Mouse (Mus musculus): ENCODE results near the gene Zfyve21. TPM values are rescaled to one million over a fixed set of nuclear protein-coding genes. Genes with fewer than 3 reads are reported as not detected.

The Zfyve21 gene
- polyA plus RNA-seq, 1 experiment from 2014 or later, result 232 TPM

DNA sequence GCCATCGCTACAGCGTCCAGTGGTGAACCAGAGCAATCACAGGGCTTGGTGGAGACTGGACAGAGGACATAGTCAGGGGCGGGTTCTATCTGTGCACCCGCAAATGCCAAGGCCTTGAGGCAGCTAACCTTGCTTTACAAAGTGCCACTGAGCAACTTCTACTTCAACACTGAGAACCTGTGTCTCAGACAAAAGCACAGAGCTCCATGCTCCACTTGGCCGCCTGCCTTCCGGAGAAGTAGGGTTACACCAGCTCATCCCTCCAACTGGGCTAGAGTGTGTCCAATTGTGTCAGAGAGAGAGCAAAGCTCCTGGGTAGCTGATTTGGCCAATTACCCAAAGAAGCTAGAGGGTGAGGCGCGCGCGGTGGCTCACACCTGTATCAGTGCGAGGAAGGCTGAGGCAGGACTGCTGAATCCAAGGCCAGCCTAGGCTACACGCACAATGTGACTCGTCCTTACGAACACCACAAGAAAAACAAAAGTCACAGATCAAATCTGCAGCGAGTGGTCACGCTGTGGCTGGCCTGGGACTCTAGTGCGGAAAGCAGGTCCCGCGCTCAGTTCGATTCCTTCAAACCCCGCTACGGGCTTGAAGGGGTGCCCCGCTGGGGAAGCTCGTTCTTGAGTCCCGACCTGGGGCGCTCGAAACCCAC is 732 bp upstream of the Zfyve21 start:
- H3K4me2 ChIP-seq (ENCODE audit: low read depth, low read length), result peak overlapping the region; percentile 90
- 3% methylated on average over 27 of the region's 27 CpGs for WGBS
- peaks cover 48% of the 10 kb centered on the region for H3K4me1 ChIP-seq (ENCODE audit: control insufficient read depth, insufficient read depth, low read length)

DNA sequence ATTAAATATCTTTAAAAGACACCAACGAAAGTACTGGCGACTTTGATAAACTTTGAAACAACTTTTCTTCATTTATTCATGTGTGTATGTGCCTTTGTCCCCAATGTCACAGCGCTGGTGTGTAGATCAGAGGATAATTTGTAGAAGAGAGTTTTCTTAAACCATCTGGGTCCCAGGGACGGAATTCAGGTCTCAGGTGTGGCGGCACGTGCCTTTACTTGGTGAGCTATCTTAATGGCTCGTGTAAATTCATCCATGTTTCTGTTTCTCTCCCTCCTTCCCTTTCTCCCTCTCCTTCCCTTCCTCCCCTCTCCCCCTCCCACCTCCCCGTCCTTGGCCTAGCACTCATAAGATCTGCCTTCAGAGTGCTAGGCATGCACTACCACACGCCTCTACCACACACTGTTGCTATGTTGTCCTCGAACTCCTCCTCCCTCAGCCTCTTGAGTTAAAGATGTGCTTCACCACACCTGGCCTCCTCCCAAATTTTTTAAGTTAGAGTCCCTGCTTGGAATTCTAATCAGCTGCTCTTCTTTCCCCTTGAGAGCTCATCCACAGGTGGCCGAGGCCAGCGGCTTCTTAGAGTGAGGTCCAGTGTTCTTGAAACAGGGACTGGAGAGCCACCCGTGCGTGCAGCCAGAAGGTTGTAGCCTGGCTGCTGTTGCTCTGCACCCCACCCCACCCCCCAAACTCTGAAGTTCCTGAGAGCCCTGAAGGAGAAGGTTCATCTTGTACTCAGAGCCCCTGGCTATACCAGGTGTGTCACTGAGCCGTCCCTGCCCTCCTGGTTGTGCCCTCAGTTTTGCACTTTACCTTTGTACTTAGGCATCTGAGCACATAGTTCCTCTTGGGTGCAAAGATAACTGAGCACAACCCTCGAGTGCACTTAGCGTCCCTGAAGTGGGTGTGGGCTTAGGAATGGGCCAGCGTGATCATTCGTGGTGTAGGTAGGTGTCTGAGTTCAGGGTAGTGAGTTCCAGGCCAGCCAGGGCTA is 1.1 kb downstream of the Zfyve21 start:
- peak; percentile 30 for ATAC-seq
- H3K4me2 ChIP-seq (ENCODE audit: low read depth, low read length), result peak overlapping the region; percentile 72
- H3K4me3 ChIP-seq (ENCODE audit: low read length), result peak overlapping the region; percentile 93
- no peaks in the 10 kb centered on the region for H3K27me3 ChIP-seq (replicated peaks; ENCODE audit: control insufficient read depth, insufficient read depth, low read length)
- 21% methylated on average over 19 of the region's 19 CpGs for WGBS
- no peaks in the 10 kb centered on the region for H3K9me3 ChIP-seq (ENCODE audit: control insufficient read depth, low read length)
- peaks cover 54% of the 10 kb centered on the region for H3K4me1 ChIP-seq (ENCODE audit: control insufficient read depth, insufficient read depth, low read length)
- peak overlapping the region; percentile 97 for H3K27ac ChIP-seq (ENCODE audit: low read length)
- peak overlapping the region; percentile 90 for H3K9ac ChIP-seq (ENCODE audit: low read depth, low read length)
- no peaks in the 10 kb centered on the region for H3K36me3 ChIP-seq (ENCODE audit: control insufficient read depth, insufficient read depth, low read length)

More for the DNA sequence above, 732 bp upstream of the Zfyve21 start:
- Histone ChIP-seq H3K27me3 (replicated peaks; ENCODE audit: control insufficient read depth, insufficient read depth, low read length) (no peaks in the 10 kb centered on the region), H3K9ac (ENCODE audit: low read depth, low read length) (peak overlapping the region; percentile 72), H3K4me3 (ENCODE audit: low read length) (peak overlapping the region; percentile 65), H3K9me3 (ENCODE audit: control insufficient read depth, low read length) (no peaks in the 10 kb centered on the region), H3K36me3 (ENCODE audit: control insufficient read depth, insufficient read depth, low read length) (no peaks in the 10 kb centered on the region), H3K27ac (ENCODE audit: low read length) (peak overlapping the region; percentile 46; the same call in 1 of the 2 replicates)
- ATAC-seq, result no peak

DNA sequence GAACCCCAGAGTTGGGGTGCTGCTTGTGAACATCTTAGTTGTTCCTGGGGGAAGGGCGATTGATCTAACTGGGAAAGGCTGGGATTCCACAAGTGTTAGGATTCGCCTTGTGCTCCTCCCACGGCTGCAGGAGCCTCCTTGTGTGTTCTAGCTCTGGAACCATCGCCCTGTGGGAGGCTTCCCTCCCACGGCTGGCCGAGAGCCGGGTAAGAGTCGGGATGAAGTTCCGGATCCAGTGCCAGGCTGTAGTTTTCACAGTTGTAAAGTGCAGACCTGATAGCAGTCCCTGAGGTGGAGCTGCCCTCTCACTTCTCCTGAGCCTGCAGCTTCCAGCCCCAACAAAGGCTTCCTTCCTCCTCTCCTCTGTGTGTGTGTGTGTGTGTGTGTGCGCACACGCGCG is 2.6 kb downstream of the Zfyve21 start:
- peaks cover 3% of the 10 kb centered on the region; the same call in 1 of the 2 replicates for H3K36me3 ChIP-seq (ENCODE audit: control insufficient read depth, insufficient read depth, low read length)
- peak overlapping the region; percentile 93 for H3K4me3 ChIP-seq (ENCODE audit: low read length)
- H3K4me1 ChIP-seq (ENCODE audit: control insufficient read depth, insufficient read depth, low read length), result peaks cover 62% of the 10 kb centered on the region
- peak overlapping the region; percentile 72 for H3K4me2 ChIP-seq (ENCODE audit: low read depth, low read length)
- ATAC-seq, result no peak
- H3K27ac ChIP-seq (ENCODE audit: low read length), result peak overlapping the region; percentile 97
- WGBS, result 42% methylated on average over 13 of the region's 13 CpGs
- peak overlapping the region; percentile 90 for H3K9ac ChIP-seq (ENCODE audit: low read depth, low read length)
- H3K27me3 ChIP-seq (replicated peaks; ENCODE audit: control insufficient read depth, insufficient read depth, low read length), result no peaks in the 10 kb centered on the region
- H3K9me3 ChIP-seq (ENCODE audit: control insufficient read depth, low read length), result no peaks in the 10 kb centered on the region

DNA sequence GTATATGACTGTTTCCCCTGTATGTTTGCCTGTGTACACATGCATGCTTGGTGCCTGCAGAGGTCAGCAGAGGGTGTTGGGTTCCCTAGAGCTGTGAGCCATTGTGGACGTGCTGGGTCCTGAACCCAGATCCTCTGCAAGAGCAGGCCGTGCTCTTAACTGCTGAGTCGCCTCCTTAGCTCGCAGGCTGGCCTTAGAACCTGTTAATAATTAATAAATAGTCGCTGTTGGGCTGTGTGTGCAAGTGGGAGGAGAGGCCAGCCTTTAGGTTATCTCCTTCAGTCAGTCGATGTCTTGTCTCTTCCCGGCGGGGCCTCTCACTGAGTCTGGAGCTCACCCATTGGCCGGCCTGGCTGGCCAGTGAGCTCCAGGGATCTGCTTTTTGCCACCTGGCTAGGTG is 3.0 kb downstream of the Zfyve21 start:
- Histone ChIP-seq H3K36me3 (ENCODE audit: control insufficient read depth, insufficient read depth, low read length) (peaks cover 3% of the 10 kb centered on the region; the same call in 1 of the 2 replicates), H3K4me2 (ENCODE audit: low read depth, low read length) (peak overlapping the region; percentile 72), H3K9me3 (ENCODE audit: control insufficient read depth, low read length) (no peaks in the 10 kb centered on the region), H3K4me1 (ENCODE audit: control insufficient read depth, insufficient read depth, low read length) (peaks cover 63% of the 10 kb centered on the region), H3K27me3 (replicated peaks; ENCODE audit: control insufficient read depth, insufficient read depth, low read length) (no peaks in the 10 kb centered on the region), H3K4me3 (ENCODE audit: low read length) (peak overlapping the region; percentile 93), H3K27ac (ENCODE audit: low read length) (peak overlapping the region; percentile 97), H3K9ac (ENCODE audit: low read depth, low read length) (peak overlapping the region; percentile 90)
- 48% methylated on average over 9 of the region's 9 CpGs for WGBS
- peak; percentile 32 for ATAC-seq

DNA sequence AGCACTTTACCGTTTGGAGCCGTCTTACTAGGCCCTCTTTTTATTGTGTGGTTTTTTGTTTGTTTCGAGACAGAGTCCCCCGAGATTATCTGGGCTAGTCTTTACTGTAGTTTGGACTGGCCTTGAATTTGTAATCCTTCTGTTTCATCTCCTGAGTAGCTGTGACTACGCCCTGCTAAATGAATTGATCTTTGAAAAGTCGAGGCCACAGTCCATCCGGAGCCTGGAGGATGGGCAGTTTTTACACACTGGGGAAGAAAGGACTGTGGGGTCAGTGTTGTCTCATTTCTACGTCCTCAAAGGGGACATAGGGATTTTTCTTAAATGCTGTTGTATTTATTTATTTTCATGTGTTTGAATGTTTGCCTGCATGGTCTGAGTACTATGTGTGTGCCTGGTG is 4.0 kb downstream of the Zfyve21 start:
- H3K4me2 ChIP-seq (ENCODE audit: low read depth, low read length), result peak overlapping the region; percentile 17
- WGBS, result 62% methylated on average over 8 of the region's 8 CpGs
- no peaks in the 10 kb centered on the region for H3K9me3 ChIP-seq (ENCODE audit: control insufficient read depth, low read length)
- H3K9ac ChIP-seq (ENCODE audit: low read depth, low read length), result peak overlapping the region; percentile 30; the same call in 1 of the 2 replicates
- H3K4me3 ChIP-seq (ENCODE audit: low read length), result peak overlapping the region; percentile 19; the same call in 1 of the 2 replicates
- ATAC-seq, result no peak
- H3K27ac ChIP-seq (ENCODE audit: low read length), result peak overlapping the region; percentile 97
- H3K27me3 ChIP-seq (replicated peaks; ENCODE audit: control insufficient read depth, insufficient read depth, low read length), result no peaks in the 10 kb centered on the region
- H3K4me1 ChIP-seq (ENCODE audit: control insufficient read depth, insufficient read depth, low read length), result peaks cover 62% of the 10 kb centered on the region
- H3K36me3 ChIP-seq (ENCODE audit: control insufficient read depth, insufficient read depth, low read length), result peaks cover 6% of the 10 kb centered on the region; the same call in 1 of the 2 replicates

DNA sequence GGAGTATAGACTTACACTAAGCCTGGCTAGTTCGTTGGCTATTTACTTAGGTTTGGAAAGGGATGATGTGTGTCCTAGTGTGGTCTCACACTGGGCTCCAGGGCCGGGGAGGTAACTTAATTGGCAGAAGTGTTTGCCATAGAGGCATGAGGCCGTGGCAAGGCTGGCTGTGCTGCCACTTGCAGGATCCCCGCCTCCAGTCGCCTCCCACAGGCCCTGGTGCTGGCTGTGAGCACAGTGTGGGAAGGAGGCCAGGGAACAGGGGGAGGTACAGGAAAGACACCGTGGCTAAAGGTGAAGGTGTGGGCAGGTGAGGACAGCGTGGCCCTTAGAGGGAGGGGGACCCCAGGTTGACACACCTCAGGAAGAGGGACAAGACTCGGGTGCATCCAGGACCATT is 6.0 kb downstream of the Zfyve21 start:
- Histone ChIP-seq H3K4me2 (ENCODE audit: low read depth, low read length) (peak overlapping the region; percentile 17; the same call in 1 of the 2 replicates), H3K4me3 (ENCODE audit: low read length) (no peak overlapping the region), H3K27me3 (replicated peaks; ENCODE audit: control insufficient read depth, insufficient read depth, low read length) (no peaks in the 10 kb centered on the region), H3K27ac (ENCODE audit: low read length) (peak overlapping the region; percentile 79; the same call in 1 of the 2 replicates), H3K9me3 (ENCODE audit: control insufficient read depth, low read length) (no peaks in the 10 kb centered on the region), H3K4me1 (ENCODE audit: control insufficient read depth, insufficient read depth, low read length) (peaks cover 57% of the 10 kb centered on the region), H3K36me3 (ENCODE audit: control insufficient read depth, insufficient read depth, low read length) (peaks cover 18% of the 10 kb centered on the region), H3K9ac (ENCODE audit: low read depth, low read length) (peak overlapping the region; percentile 44)
- no peak for ATAC-seq
- 58% methylated on average over 8 of the region's 8 CpGs for WGBS

DNA sequence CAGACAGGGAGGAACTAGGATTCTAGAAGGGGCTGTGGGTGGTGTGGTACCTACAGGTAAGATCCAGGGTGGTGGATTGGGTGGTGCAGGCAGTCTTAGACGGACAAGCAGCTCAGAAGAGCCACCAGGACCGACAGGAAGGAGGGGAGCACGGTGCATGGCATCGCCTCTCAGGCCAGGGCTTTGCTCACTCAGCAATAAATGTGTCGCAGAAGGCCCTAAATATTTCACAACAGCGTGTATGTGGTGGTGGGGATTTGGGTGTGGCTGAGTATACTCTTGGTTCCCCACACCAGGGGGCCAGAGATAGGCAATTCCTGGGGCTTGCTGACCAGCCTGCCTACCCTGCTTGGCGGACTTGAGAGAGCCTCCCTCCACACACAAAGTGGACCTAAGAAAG is 6.7 kb downstream of the Zfyve21 start:
- H3K27ac ChIP-seq (ENCODE audit: low read length), result peak overlapping the region; percentile 79
- ATAC-seq, result no peak

DNA sequence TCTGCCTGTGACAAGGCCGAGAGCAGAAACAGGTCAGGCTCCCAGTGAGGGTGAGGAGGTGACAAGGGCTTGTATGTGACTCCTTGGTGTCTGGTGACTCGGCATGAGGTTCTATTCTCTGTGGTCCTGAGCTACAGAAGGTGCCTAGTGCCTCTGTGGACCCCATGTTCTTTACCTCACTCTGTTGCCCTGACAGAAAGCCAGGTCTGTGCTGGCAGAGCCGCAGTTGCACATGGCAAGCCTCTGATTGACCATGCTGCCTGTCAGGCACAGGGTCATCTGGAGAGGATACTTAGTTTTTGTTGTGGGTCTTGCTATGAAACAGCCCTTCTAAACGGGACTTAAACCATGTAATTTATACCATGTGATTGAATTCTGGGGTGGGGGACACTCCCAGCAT is 8.0 kb downstream of the Zfyve21 start:
- WGBS, result 61% methylated on average over 4 of the region's 4 CpGs
- no peak for ATAC-seq

More for the DNA sequence above, 6.7 kb downstream of the Zfyve21 start:
- no peaks in the 10 kb centered on the region for H3K27me3 ChIP-seq (replicated peaks; ENCODE audit: control insufficient read depth, insufficient read depth, low read length)
- H3K36me3 ChIP-seq (ENCODE audit: control insufficient read depth, insufficient read depth, low read length), result peaks cover 22% of the 10 kb centered on the region
- WGBS, result 45% methylated on average over 7 of the region's 7 CpGs
- H3K9me3 ChIP-seq (ENCODE audit: control insufficient read depth, low read length), result no peaks in the 10 kb centered on the region
- no peak overlapping the region for H3K4me2 ChIP-seq (ENCODE audit: low read depth, low read length)
- H3K4me3 ChIP-seq (ENCODE audit: low read length), result no peak overlapping the region
- peaks cover 50% of the 10 kb centered on the region for H3K4me1 ChIP-seq (ENCODE audit: control insufficient read depth, insufficient read depth, low read length)
- 0 out of 2 replicates have a peak overlapping the region, but pooled peaks have one; percentile 3 for H3K9ac ChIP-seq (ENCODE audit: low read depth, low read length)

DNA sequence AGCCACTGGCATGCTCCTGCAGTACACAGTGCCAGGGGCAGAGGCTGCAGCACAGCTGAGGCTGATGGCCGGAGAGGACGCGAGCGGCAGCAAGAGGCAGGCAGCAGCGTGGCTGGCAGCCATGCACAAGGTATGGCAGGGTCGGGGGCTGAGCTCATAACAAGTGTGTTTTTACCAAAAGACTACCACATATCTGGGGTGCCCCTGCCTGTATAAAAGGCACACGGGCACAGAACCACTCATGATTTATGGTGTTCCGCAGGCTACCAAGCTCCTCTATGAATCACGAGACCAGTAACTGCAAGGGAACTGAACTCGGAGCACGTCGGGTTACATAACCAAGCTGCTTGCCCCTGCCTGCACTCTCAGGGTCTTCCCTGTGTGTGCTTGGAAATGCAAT is 13.6 kb downstream of the Zfyve21 start:
- no peak overlapping the region for H3K27ac ChIP-seq (ENCODE audit: low read length)
- ATAC-seq, result no peak

More for the DNA sequence above, 8.0 kb downstream of the Zfyve21 start:
- H3K9ac ChIP-seq (ENCODE audit: low read depth, low read length), result peak overlapping the region; percentile 26; the same call in 1 of the 2 replicates
- H3K9me3 ChIP-seq (ENCODE audit: control insufficient read depth, low read length), result no peaks in the 10 kb centered on the region
- no peak overlapping the region for H3K4me2 ChIP-seq (ENCODE audit: low read depth, low read length)
- H3K36me3 ChIP-seq (ENCODE audit: control insufficient read depth, insufficient read depth, low read length), result peaks cover 26% of the 10 kb centered on the region
- no peak overlapping the region for H3K27ac ChIP-seq (ENCODE audit: low read length)
- H3K27me3 ChIP-seq (replicated peaks; ENCODE audit: control insufficient read depth, insufficient read depth, low read length), result no peaks in the 10 kb centered on the region
- H3K4me1 ChIP-seq (ENCODE audit: control insufficient read depth, insufficient read depth, low read length), result peaks cover 38% of the 10 kb centered on the region
- H3K4me3 ChIP-seq (ENCODE audit: low read length), result no peak overlapping the region

More for the DNA sequence above, 13.6 kb downstream of the Zfyve21 start:
- Histone ChIP-seq H3K9me3 (ENCODE audit: control insufficient read depth, low read length) (no peaks in the 10 kb centered on the region), H3K9ac (ENCODE audit: low read depth, low read length) (no peak overlapping the region), H3K36me3 (ENCODE audit: control insufficient read depth, insufficient read depth, low read length) (peaks cover 41% of the 10 kb centered on the region), H3K27me3 (replicated peaks; ENCODE audit: control insufficient read depth, insufficient read depth, low read length) (no peaks in the 10 kb centered on the region), H3K4me3 (ENCODE audit: low read length) (no peak overlapping the region), H3K4me1 (ENCODE audit: control insufficient read depth, insufficient read depth, low read length) (no peaks in the 10 kb centered on the region), H3K4me2 (ENCODE audit: low read depth, low read length) (no peak overlapping the region)
- 90% methylated on average over 12 of the region's 12 CpGs for WGBS
